Mouse (Mus musculus) myocyte (in vitro differentiated cells): Measurements from ENCODE around the gene Ppp3r1.

Source experiments
- CEBPB ChIP-seq: IDR thresholded peaks from 2 replicates; pipeline ENCODE4 v1.6.1; 2011; ENCODE audit warnings: mild to moderate bottlenecking, moderate library complexity; ENCODE audit not compliant: poor library complexity, insufficient read depth, severe bottlenecking
- E2F4 ChIP-seq: IDR thresholded peaks from one replicate; pipeline ENCODE4 v1.6.1; 2011; ENCODE audit warnings: mild to moderate bottlenecking, control low read depth, moderate library complexity; ENCODE audit not compliant: insufficient read depth
- MAX ChIP-seq: IDR thresholded peaks from one replicate; pipeline ENCODE4 v1.6.1; 2011; ENCODE audit warnings: low read depth, mild to moderate bottlenecking, control low read depth
- POLR2A ChIP-seq: IDR thresholded peaks from one replicate; pipeline ENCODE4 v1.6.1; 2011; ENCODE audit warnings: low read depth, mild to moderate bottlenecking, control low read depth, moderate library complexity; ENCODE audit not compliant: insufficient read length
- POLR2AphosphoS2 ChIP-seq: IDR thresholded peaks from one replicate; pipeline ENCODE4 v1.6.1; 2011; ENCODE audit warnings: low read depth, control low read depth; ENCODE audit not compliant: insufficient read length
- SRF ChIP-seq: IDR thresholded peaks from one replicate; pipeline ENCODE4 v1.6.1; 2011; ENCODE audit warnings: low read depth; ENCODE audit not compliant: control insufficient read depth, insufficient read length
- TCF12 ChIP-seq: IDR thresholded peaks from one replicate; pipeline ENCODE4 v1.6.1; 2011; ENCODE audit warnings: mild to moderate bottlenecking, control low read depth; ENCODE audit not compliant: poor library complexity, insufficient read depth, severe bottlenecking
- USF1 ChIP-seq: IDR thresholded peaks from one replicate; pipeline ENCODE4 v1.6.1; 2011; ENCODE audit warnings: low read depth, mild to moderate bottlenecking, control low read depth, moderate library complexity

GRCm38 (mm10) chr11:17187649-17188048 lies 28.6 kb downstream of the Ppp3r1 start:
- no peak for TF ChIP-seq USF1
- no peak for TF ChIP-seq POLR2AphosphoS2
- no peak for TF ChIP-seq POLR2A
- no peak for TF ChIP-seq CEBPB
- TF ChIP-seq TCF12, result no peak
- no peak for TF ChIP-seq MAX
- no peak for TF ChIP-seq E2F4
- no peak for TF ChIP-seq SRF
